ENCODE assay signal across 11 mouse cellular contexts in genomic region chr10:118011687-118012567, GRCm38 (mm10).
A peak's percentile ranks its signal among the peaks of the same experiment; 100 is the strongest.
DNase-seq lines count a peak whose midpoint lies in the region; ATAC-seq and TF ChIP-seq lines count a peak whose summit lies in the region.
"Had no signal": no experiment of that assay in that cellular context is flagged by ENCODE, and none has a peak within 500 bp of the region (broad histone marks: within the 10 kb centered on the region; RNA-seq: fewer than 3 reads in every experiment).

No protein-coding gene starts in this region.

- no peak for TF ChIP-seq RAD21 in MEL (IDR thresholded peaks at IDR 0.05; ENCODE audit: low read depth, low read length)

- H3K4me3 ChIP-seq in MEL (ENCODE audit: control insufficient read depth in 1 of 2, insufficient read depth in 1 of 2, low read depth in 2 of 2, low read length in 2 of 2), result no peak overlapping the region
- no peak overlapping the region for H3K4me3 ChIP-seq in midbrain, embryonic 13.5 days (replicated peaks)
- H3K4me3 ChIP-seq: erythroblast, embryonic 14.5 days had no signal

- no peak for ATAC-seq in midbrain, embryonic 13.5 days
- ATAC-seq: midbrain, embryonic 16.5 days had no signal

- H3K4me2 ChIP-seq in midbrain, embryonic 13.5 days (replicated peaks), result no peak overlapping the region

- no peaks in the 10 kb centered on the region for H3K4me1 ChIP-seq in MEL (ENCODE audit: control insufficient read depth in 1 of 2, insufficient read depth in 2 of 2, low read length in 2 of 2)
- no peaks in the 10 kb centered on the region for H3K4me1 ChIP-seq in midbrain, embryonic 13.5 days (replicated peaks)

- 86% methylated on average over 10 of the region's 10 CpGs for WGBS in midbrain, embryonic 13.5 days

- no peaks in the 10 kb centered on the region for H3K27me3 ChIP-seq in MEL (ENCODE audit: control insufficient read depth in 1 of 2, insufficient read depth in 2 of 2, low read length in 2 of 2)
- no peaks in the 10 kb centered on the region for H3K27me3 ChIP-seq in midbrain, embryonic 13.5 days

- DNase-seq in gastrocnemius, adult 18-20 months (ENCODE audit: low spot score), result peak; percentile 13
- no peak for DNase-seq in gastrocnemius, postnatal 10 days
- no peak for DNase-seq in MEL (ENCODE audit: low read depth, low spot score)
- DNase-seq in heart, postnatal 10 days, result peak; percentile 44 to 46
- DNase-seq in lung, postnatal 10 days, result peak; percentile 75
- no peak for DNase-seq in right cerebral cortex, postnatal 14 days
- DNase-seq in gastrocnemius, postnatal 25 days, result no peak
- DNase-seq: spleen, adult 18-20 months had no signal

- H3K79me2 ChIP-seq in MEL (ENCODE audit: control insufficient read depth, insufficient read depth, low read length, poor library complexity), result no peaks in the 10 kb centered on the region

- no peaks in the 10 kb centered on the region for H3K9me3 ChIP-seq in MEL (replicated peaks; ENCODE audit: insufficient read depth, low read length)
- H3K9me3 ChIP-seq in midbrain, embryonic 13.5 days, result no peaks in the 10 kb centered on the region

- TF ChIP-seq EP300 in MEL (IDR thresholded peaks at IDR 0.05; ENCODE audit: low read depth in 1 of 2, low read length in 2 of 2), result no peak

- H3K36me3 ChIP-seq in MEL (ENCODE audit: control insufficient read depth in 1 of 2, insufficient read depth in 2 of 2, low read length in 2 of 2), result no peaks in the 10 kb centered on the region
- no peaks in the 10 kb centered on the region for H3K36me3 ChIP-seq in midbrain, embryonic 13.5 days

- intact Hi-C loops in heart, postnatal 10 days (cut with DNase I), result loop anchor here (5.0 kb wide), 1 partner anchor 220 kb away; the partner anchor contains the start of gene Nup107

- no peak for TF ChIP-seq POLR2A in MEL (IDR thresholded peaks at IDR 0.05; ENCODE audit: control insufficient read depth in 1 of 2, insufficient read depth in 1 of 2, low read depth in 1 of 2, low read length in 2 of 2, poor library complexity in 1 of 2)

- no peak overlapping the region for H3K9ac ChIP-seq in MEL (ENCODE audit: control insufficient read depth, low read depth, low read length, poor library complexity, severe bottlenecking)
- no peak overlapping the region for H3K9ac ChIP-seq in midbrain, embryonic 13.5 days (replicated peaks)

- no peak for TF ChIP-seq CTCF in MEL (IDR thresholded peaks at IDR 0.05 in 2 of 3, conservative IDR thresholded peaks at IDR 0.05 in 1 of 3; ENCODE audit: control insufficient read depth in 1 of 3, insufficient read depth in 1 of 3, low read depth in 2 of 3, low read length in 3 of 3, poor library complexity in 1 of 3, severe bottlenecking in 1 of 3)

- no peak overlapping the region for H3K27ac ChIP-seq in MEL (ENCODE audit: control insufficient read depth, low read depth, low read length)
- no peak overlapping the region for H3K27ac ChIP-seq in midbrain, embryonic 13.5 days

TF ChIP-seq in MEL, 35 proteins besides CTCF, POLR2A, EP300 and RAD21:
- TF ChIP-seq MAFK (IDR thresholded peaks at IDR 0.05; ENCODE audit: borderline replicate concordance, low read depth, low read length), result no peak
- peak; percentile 29; the same call in 1 of the 2 replicates for TF ChIP-seq POLR2AphosphoS5 (IDR thresholded peaks at IDR 0.05; ENCODE audit: borderline replicate concordance, low read depth, low read length)
- 0 out of 2 replicates have a peak, but pooled peaks have one; percentile 12 for TF ChIP-seq ZNF384 (IDR thresholded peaks at IDR 0.05; ENCODE audit: low read depth, low read length)
TF ChIP-seq in MEL: peak in this region for 2.

Comparison
In these comparisons a context has a peak if more than half of its experiments do, and no peak if none do; other contexts are left out.
1. DNase-seq: peak in gastrocnemius, adult 18-20 months (single experiment), heart, postnatal 10 days (2 of 2) and lung, postnatal 10 days (single experiment); none in gastrocnemius, postnatal 10 days (single experiment), MEL (single experiment), right cerebral cortex, postnatal 14 days (single experiment) and gastrocnemius, postnatal 25 days (single experiment).